Mouse (Mus musculus) gastrocnemius, adult 2 months (tissue): ENCODE measurements around the gene Ccdc70. TPM values are rescaled to one million over a fixed set of nuclear protein-coding genes. Genes with fewer than 3 reads are reported as not detected.
"Not testable (repeated sequence)": the region's sequence is repeated elsewhere in the genome, so short reads cannot be mapped to it uniquely, and the experiment has no call there.

ENCODE experiments used
- DNase-seq: peaks from one replicate; pipeline ENCODE4 v3.0.0; 2022
- H3K27ac ChIP-seq: fragments of 200-600 bp; 2 replicates; pipeline ENCODE4 v1.8.1; 2022; ENCODE audit warnings: mild to moderate bottlenecking
- H3K4me3 ChIP-seq: fragments of 200-600 bp; 2 replicates; pipeline ENCODE4 v1.8.1; 2022; ENCODE audit warnings: mild to moderate bottlenecking, moderate library complexity
- CTCF ChIP-seq: fragments of 200-600 bp; IDR thresholded peaks from 2 replicates; pipeline ENCODE4 v1.8.1; 2022; ENCODE audit warnings: antibody characterized with exemption, mild to moderate bottlenecking, moderate library complexity
- intact Hi-C: fragments of 180-260 bp; cut with DNase I; formaldehyde crosslinking; loops from one replicate; pipeline ENCODE4 v1.15.1; 2025
- long read RNA-seq, 2 experiments: library from polyadenylated mRNA; stranded (forward); transcript quantifications; one replicate each; pipeline ENCODE4 v2.0.0; 2021
- total RNA-seq, 2 experiments: library from RNA; stranded (reverse); gene quantifications; 2 replicates each; pipeline ENCODE4 v1.2.3; 2021

Ccdc70 gene
- not detected for total RNA-seq
- long read RNA-seq, experiment 1, result 0 reads
- long read RNA-seq, experiment 2, result 0 reads

DNA sequence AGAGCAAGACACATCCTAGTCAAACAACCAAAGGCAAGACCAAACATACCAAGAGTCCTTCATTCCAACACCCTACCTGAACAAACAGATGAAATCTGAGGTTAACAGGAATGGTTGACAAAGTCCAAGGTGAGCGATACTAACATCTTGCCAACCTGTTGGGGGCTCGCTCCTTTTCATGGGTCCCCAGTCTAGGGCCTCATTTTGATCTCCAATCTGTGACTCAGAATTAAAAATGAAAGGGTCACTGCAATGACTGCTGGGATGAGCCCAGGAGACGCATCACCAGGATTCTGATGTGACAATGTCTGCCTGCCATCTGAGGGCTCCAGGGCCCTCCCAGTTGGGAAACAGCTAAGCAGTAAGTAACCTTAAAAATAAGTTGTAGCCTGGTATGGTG, at the start of gene Ccdc70:
TSS of gene Ccdc70 (plus strand) at position 301 of the 400 bp plus-strand sequence.
- Histone ChIP-seq H3K27ac (no peak within 1 kb of the TSS), H3K4me3 (no peak within 1 kb of the TSS)
- TF ChIP-seq CTCF, result no peak
- intact Hi-C loops, result no loop called here
- DNase-seq, result no peak

DNA sequence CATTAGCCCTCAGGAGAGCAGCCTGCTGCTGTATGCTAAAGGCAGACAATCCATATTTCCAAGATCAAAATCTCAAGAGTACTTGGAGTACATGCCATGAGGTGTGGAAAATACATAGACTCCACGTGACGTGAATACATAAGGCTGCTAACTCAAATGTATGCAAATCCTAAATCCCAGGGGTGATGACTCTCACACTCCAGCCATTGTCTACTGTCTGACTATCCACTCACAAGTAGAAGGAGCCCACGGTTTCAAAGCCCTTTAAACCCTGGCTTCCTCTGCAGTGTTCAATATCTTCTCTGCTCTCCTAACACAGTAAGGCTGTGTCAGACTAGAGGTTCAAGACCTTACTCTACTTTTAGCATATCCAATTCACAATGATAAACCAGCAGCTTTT, 38.8 kb upstream of the Ccdc70 start:
- H3K27ac ChIP-seq, DNase-seq, intact Hi-C loops, H3K4me3 ChIP-seq: not testable (repeated sequence)

- intact Hi-C loops, result no loop called here
- TF ChIP-seq CTCF, result no peak
Observed at GRCm38 (mm10) chr8:21932610-21933009, 37.0 kb upstream of the Ccdc70 start, which contains the start of gene Defb15. Gene Defb15, minus strand, starts transcription at chr8:21932710.

GRCm38 (mm10) chr8:21938052-21938451, 31.5 kb upstream of the Ccdc70 start, which contains the start of gene Defb35:
Gene Defb35, plus strand, starts transcription at chr8:21938352.
- intact Hi-C loops, DNase-seq, H3K27ac ChIP-seq, H3K4me3 ChIP-seq: not testable (repeated sequence)

More at GRCm38 (mm10) chr8:21932610-21933009, 37.0 kb upstream of the Ccdc70 start, which contains the start of gene Defb15:
- Histone ChIP-seq H3K4me3 (no peak within 1 kb of the TSS), H3K27ac (no peak within 1 kb of the TSS)
- DNase-seq, result no peak

DNA sequence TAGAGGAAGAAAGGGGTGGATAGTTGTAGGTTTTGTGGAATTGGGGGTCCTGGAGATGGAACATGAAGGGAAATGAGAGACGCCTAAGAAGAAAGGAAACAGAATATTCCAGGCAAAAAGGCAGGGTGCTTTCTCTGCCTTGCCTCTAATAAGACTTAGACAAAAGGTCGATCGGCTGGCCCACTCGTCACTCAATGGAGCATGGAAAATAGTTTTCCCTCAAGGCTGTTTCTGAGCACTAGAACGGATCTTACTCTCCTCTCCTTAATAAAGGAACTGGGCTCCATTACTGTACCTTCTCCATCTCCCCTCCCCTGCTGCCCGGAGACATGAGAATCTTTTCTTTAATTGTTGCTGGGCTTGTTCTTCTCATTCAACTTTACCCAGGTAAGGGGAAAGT, 23.1 kb upstream of the Ccdc70 start, which contains the start of gene Defb13:
TSS of gene Defb13 (plus strand) at position 301 of the 400 bp plus-strand sequence.
- intact Hi-C loops, result no loop called here
- TF ChIP-seq CTCF, result no peak
- DNase-seq, result no peak
- Histone ChIP-seq H3K4me3 (no peak within 1 kb of the TSS), H3K27ac (no peak within 1 kb of the TSS)

GRCm38 (mm10) chr8:21947311-21948017, 22.1 kb upstream of the Ccdc70 start:
- intact Hi-C loops, result no loop called here
- no peak for DNase-seq
- TF ChIP-seq CTCF, result no peak
- no peak overlapping the region for H3K27ac ChIP-seq
- no peak overlapping the region for H3K4me3 ChIP-seq

- TF ChIP-seq CTCF, result peak; percentile 66
- Histone ChIP-seq H3K4me3 (no peak overlapping the region), H3K27ac (no peak overlapping the region)
- DNase-seq, result no peak
- intact Hi-C loops, result no loop called here
Observed at GRCm38 (mm10) chr8:21955321-21955720, 14.3 kb upstream of the Ccdc70 start.

DNA sequence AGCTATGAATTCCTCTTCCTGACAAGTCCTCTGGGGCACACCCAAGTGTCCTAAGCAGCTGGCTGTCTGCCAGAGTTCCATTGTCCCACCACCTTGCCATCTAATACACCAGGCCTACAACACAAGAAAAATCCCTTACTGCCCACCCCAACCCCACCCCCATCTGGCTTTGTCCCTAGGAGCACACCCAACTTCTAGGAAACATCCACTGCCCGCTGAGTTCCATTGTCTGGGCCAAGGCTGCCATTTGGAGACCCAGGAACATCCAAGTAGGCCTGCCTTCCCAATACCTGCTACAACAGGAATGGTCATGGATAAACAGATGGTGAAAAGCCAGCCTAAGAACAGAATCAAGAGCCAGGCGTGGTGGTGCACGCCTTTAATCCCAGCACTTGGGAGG, 13.2 kb upstream of the Ccdc70 start:
- intact Hi-C loops, result no loop called here
- Histone ChIP-seq H3K27ac (no peak overlapping the region), H3K4me3 (no peak overlapping the region)
- no peak for DNase-seq
- no peak for TF ChIP-seq CTCF

DNA sequence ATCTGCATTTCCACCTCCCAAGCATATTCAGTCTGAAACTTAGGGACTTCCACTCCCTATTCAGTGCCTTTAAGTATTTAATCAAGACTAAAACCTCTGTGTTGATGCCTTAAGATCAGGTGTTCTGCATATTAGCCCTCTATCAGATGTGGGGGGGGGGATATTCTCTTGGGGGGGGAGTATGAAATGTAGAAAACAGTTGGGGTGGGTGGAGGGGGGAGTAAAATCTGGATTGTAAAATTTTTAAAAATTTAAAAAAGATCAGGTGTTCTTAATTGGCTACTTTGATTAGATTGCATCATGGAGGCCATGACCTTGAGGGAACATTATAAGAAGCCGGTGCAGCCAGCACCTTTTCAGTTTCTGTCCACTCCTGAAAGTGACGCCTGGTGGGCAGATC, 11.2 kb upstream of the Ccdc70 start, which contains the start of gene Fam90a1a:
TSS of gene Fam90a1a (plus strand) at position 301 of the 400 bp plus-strand sequence.
- no peak within 1 kb of the TSS for H3K27ac ChIP-seq
- H3K4me3 ChIP-seq, result no peak within 1 kb of the TSS
- no peak for DNase-seq
- intact Hi-C loops, result no loop called here
- no peak for TF ChIP-seq CTCF

GRCm38 (mm10) chr8:21966646-21967045, 2.9 kb upstream of the Ccdc70 start:
- Histone ChIP-seq H3K4me3 (no peak overlapping the region), H3K27ac (no peak overlapping the region)
- intact Hi-C loops, result no loop called here
- DNase-seq, result no peak
- no peak for TF ChIP-seq CTCF

DNA sequence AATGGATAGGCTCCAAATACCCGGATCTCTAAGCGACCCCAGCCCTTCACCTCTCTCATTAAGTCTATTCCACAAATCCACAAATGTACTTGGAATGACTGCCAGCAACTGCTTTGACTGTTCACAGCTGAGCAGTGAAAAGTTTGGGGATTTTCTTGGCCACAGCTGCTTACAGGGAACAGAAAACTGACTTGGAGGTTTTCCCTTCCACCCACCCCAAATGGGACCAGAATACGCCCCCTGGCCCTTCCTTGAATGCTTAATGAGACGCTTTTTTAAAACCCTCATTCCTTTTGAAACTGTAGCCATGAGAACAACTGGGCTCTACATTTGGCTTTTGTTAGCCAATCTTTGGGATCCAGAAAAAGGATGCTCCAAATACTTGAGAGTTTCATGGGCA, 8.6 kb downstream of the Ccdc70 start:
- H3K27ac ChIP-seq, result no peak overlapping the region
- H3K4me3 ChIP-seq, result no peak overlapping the region
- no peak for TF ChIP-seq CTCF
- no peak for DNase-seq
- intact Hi-C loops, result no loop called here

DNA sequence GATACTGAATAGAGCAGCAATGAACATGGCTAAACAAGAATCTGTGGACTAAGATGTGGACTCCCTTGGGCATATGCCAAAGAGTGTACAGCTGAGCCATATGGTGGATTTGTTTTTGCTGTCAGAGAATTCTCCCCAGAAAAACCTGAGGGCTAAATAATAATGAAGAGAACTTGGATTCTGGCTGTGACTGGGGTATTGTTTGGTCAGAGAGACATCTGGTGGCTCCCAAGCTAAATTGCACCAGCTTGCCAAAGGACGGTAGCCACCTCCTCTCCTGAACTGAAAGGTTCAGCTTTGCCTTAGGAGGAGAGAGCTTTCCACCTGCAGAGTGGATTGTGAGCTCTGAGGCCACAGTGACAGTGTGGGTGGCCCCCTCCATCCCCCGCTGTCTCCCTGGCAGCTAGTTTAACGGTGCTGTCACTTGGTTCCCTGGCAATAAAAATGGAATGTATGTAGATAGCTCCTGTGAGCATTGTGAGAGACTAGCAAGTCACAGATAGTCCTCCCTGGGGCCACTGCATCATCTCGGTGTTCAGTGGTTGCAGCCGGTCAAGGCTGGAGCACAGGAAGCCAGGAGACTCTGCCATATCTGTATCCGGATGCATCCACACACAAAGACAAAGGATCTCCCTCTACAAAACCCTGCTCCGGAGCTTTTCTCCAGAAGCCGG, 12.2 kb downstream of the Ccdc70 start:
- no peak for DNase-seq
- TF ChIP-seq CTCF, result no peak
- intact Hi-C loops, result no loop called here
- no peak overlapping the region for H3K4me3 ChIP-seq
- H3K27ac ChIP-seq, result no peak overlapping the region

- H3K27ac ChIP-seq, result no peak overlapping the region
- H3K4me3 ChIP-seq, result no peak overlapping the region
- intact Hi-C loops, result loop anchor here (5.0 kb wide), 2 partner anchors 175 to 385 kb away; partner anchors contain the start of gene Nek3
- peak; percentile 79 for TF ChIP-seq CTCF
- DNase-seq, result peak; percentile 36
Observed at GRCm38 (mm10) chr8:21992184-21992583, 22.6 kb downstream of the Ccdc70 start.
